Mouse (Mus musculus): ENCODE data around the gene Olfr918. TPM values are rescaled to one million over a fixed set of nuclear protein-coding genes. Genes with fewer than 3 reads are reported as not detected.

Gene Olfr918
- polyA plus RNA-seq, 1 experiment = not detected

DNA sequence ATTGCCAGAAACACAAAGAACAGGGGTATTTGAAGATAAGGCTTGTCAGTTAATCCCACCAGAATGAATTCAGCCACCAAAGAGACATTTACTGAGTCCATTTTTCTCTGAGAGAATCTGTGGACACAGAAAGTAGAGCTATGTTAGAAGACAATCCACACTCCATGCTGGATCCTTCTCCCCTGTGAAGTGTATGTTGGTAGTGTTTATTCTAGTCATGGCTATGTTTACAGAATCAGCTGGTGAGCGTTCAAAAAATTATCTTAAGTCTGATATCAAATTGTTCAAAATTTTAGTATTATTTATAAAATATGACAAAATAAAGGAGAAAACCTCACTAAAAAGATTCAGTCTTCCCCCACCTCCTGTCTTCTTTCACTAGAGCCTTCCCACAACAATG is 8.7 kb downstream of the Olfr918 start, which contains the start of gene Olfr917:
Gene Olfr917 (minus strand): TSS at position 101 of the 400 bp plus-strand sequence.
- Histone ChIP-seq H3K79me2 (ENCODE audit: control insufficient read depth, insufficient read depth) (no peaks in the 10 kb centered on the region), H3K4me2 (ENCODE audit: low read depth) (no peak within 1 kb of the TSS)
- no peak for TF ChIP-seq MYOG (IDR thresholded peaks at IDR 0.05; ENCODE audit: control insufficient read depth in 1 of 3, insufficient read depth in 1 of 3, insufficient read length in 2 of 3, low read depth in 2 of 3)
- no peak for TF ChIP-seq POLR2AphosphoS2 (IDR thresholded peaks at IDR 0.05; ENCODE audit: insufficient read length, low read depth)
- no peak for TF ChIP-seq MYOD1 (IDR thresholded peaks at IDR 0.05; ENCODE audit: control insufficient read depth in 1 of 3, insufficient read length in 2 of 3, low read depth in 2 of 3)
- TF ChIP-seq SRF (IDR thresholded peaks at IDR 0.05; ENCODE audit: control insufficient read depth, insufficient read length, low read depth) = no peak
- no peak for TF ChIP-seq MAX (IDR thresholded peaks at IDR 0.05; ENCODE audit: low read depth)
- no peak for TF ChIP-seq TCF12 (IDR thresholded peaks at IDR 0.05; ENCODE audit: insufficient read depth, poor library complexity, severe bottlenecking)
- TF ChIP-seq REST (IDR thresholded peaks at IDR 0.05; ENCODE audit: insufficient read depth, insufficient read length) = no peak
- no peak for TF ChIP-seq E2F4 (IDR thresholded peaks at IDR 0.05; ENCODE audit: insufficient read depth)
- TF ChIP-seq TCF3 (IDR thresholded peaks at IDR 0.05; ENCODE audit: insufficient read length, low read depth) = no peak
- no peak for TF ChIP-seq USF1 (IDR thresholded peaks at IDR 0.05; ENCODE audit: low read depth)
- no peak for TF ChIP-seq POLR2A (IDR thresholded peaks at IDR 0.05; ENCODE audit: insufficient read length, low read depth)
- no peak for TF ChIP-seq CEBPB (IDR thresholded peaks at IDR 0.05; ENCODE audit: insufficient read depth, poor library complexity, severe bottlenecking)

DNA sequence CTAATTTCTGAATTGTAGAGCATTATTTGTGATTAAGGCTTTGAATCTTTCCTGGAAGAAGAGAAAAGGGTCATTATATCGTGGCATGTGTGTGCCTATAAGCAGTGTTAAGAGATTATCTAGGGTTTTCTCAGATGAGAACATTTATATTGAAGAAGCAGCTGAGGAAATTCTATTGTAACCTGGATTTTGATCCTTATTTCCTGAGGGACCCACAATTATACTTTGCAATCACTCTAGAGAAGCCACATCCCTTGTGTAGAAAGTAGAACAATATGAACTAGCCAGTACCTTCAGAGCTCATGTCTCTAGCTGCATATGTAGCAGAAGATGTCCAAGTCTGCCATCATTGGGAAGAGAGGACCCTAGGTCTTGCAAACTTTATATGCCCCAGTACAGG is 14.6 kb downstream of the Olfr918 start, which contains the start of gene Olfr916:
Gene Olfr916 (minus strand): TSS at position 101 of the 400 bp plus-strand sequence.
- no peak for TF ChIP-seq CEBPB (IDR thresholded peaks at IDR 0.05; ENCODE audit: insufficient read depth, poor library complexity, severe bottlenecking)
- no peak for TF ChIP-seq REST (IDR thresholded peaks at IDR 0.05; ENCODE audit: insufficient read depth, insufficient read length)
- no peak for TF ChIP-seq E2F4 (IDR thresholded peaks at IDR 0.05; ENCODE audit: insufficient read depth)
- TF ChIP-seq TCF12 (IDR thresholded peaks at IDR 0.05; ENCODE audit: insufficient read depth, poor library complexity, severe bottlenecking) = no peak
- TF ChIP-seq POLR2A (IDR thresholded peaks at IDR 0.05; ENCODE audit: insufficient read length, low read depth) = no peak
- TF ChIP-seq TCF3 (IDR thresholded peaks at IDR 0.05; ENCODE audit: insufficient read length, low read depth) = no peak
- TF ChIP-seq POLR2AphosphoS2 (IDR thresholded peaks at IDR 0.05; ENCODE audit: insufficient read length, low read depth) = no peak
- TF ChIP-seq MYOD1 (IDR thresholded peaks at IDR 0.05; ENCODE audit: control insufficient read depth in 1 of 3, insufficient read length in 2 of 3, low read depth in 2 of 3) = no peak
- no peak for TF ChIP-seq MAX (IDR thresholded peaks at IDR 0.05; ENCODE audit: low read depth)
- TF ChIP-seq SRF (IDR thresholded peaks at IDR 0.05; ENCODE audit: control insufficient read depth, insufficient read length, low read depth) = no peak
- TF ChIP-seq MYOG (IDR thresholded peaks at IDR 0.05; ENCODE audit: control insufficient read depth in 1 of 3, insufficient read depth in 1 of 3, insufficient read length in 2 of 3, low read depth in 2 of 3) = no peak
- no peak for TF ChIP-seq USF1 (IDR thresholded peaks at IDR 0.05; ENCODE audit: low read depth)
- Histone ChIP-seq H3K27me3 (ENCODE audit: control insufficient read depth, insufficient read depth, insufficient read length) (no peaks in the 10 kb centered on the region), H3K79me2 (ENCODE audit: control insufficient read depth, insufficient read depth) (no peaks in the 10 kb centered on the region), H3K4me2 (ENCODE audit: low read depth) (no peak within 1 kb of the TSS), H3K4me3 (no peak within 1 kb of the TSS), H3K36me3 (ENCODE audit: control insufficient read depth, insufficient read depth) (no peaks in the 10 kb centered on the region), H3ac (ENCODE audit: control insufficient read depth, insufficient read length) (no peak within 1 kb of the TSS)

More for the DNA sequence above, 8.7 kb downstream of the Olfr918 start, which contains the start of gene Olfr917:
- Histone ChIP-seq H3K36me3 (ENCODE audit: control insufficient read depth, insufficient read depth) (no peaks in the 10 kb centered on the region), H3K27me3 (ENCODE audit: control insufficient read depth, insufficient read depth, insufficient read length) (no peaks in the 10 kb centered on the region), H3K4me3 (no peak within 1 kb of the TSS), H3ac (ENCODE audit: control insufficient read depth, insufficient read length) (no peak within 1 kb of the TSS)

DNA sequence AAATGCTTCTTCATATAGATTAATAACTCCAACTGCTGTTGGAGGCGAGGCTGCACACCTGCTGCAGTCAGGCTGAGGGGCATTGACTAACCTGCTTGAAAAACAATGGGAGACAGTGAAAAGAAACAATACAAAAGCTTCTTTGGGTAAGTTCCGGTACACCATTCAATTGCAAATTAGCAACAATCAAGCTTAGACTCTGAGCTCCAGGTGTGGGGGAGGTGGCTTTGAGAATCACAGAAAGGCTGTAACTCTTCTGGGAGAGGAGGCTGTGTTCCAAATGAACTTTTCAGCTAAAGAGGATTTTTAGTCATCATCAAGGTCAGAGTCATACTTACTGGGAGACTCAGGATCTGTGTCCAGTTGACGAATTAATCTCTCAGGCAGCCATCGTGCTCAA is 42.0 kb downstream of the Olfr918 start:
- no peaks in the 10 kb centered on the region for H3K27me3 ChIP-seq (ENCODE audit: control insufficient read depth, insufficient read depth, insufficient read length)
- H3K4me3 ChIP-seq = no peak overlapping the region
- H3K4me2 ChIP-seq (ENCODE audit: low read depth) = no peak overlapping the region
- H3K36me3 ChIP-seq (ENCODE audit: control insufficient read depth, insufficient read depth) = no peaks in the 10 kb centered on the region
- H3K79me2 ChIP-seq (ENCODE audit: control insufficient read depth, insufficient read depth) = no peaks in the 10 kb centered on the region
- no peak overlapping the region for H3ac ChIP-seq (ENCODE audit: control insufficient read depth, insufficient read length)
- no peak for TF ChIP-seq USF1 (IDR thresholded peaks at IDR 0.05; ENCODE audit: low read depth)
- no peak for TF ChIP-seq POLR2A (IDR thresholded peaks at IDR 0.05; ENCODE audit: insufficient read length, low read depth)
- no peak for TF ChIP-seq MAX (IDR thresholded peaks at IDR 0.05; ENCODE audit: low read depth)
- TF ChIP-seq SRF (IDR thresholded peaks at IDR 0.05; ENCODE audit: control insufficient read depth, insufficient read length, low read depth) = no peak
- no peak for TF ChIP-seq MYOD1 (IDR thresholded peaks at IDR 0.05; ENCODE audit: control insufficient read depth in 1 of 3, insufficient read length in 2 of 3, low read depth in 2 of 3)
- TF ChIP-seq POLR2AphosphoS2 (IDR thresholded peaks at IDR 0.05; ENCODE audit: insufficient read length, low read depth) = no peak
- no peak for TF ChIP-seq E2F4 (IDR thresholded peaks at IDR 0.05; ENCODE audit: insufficient read depth)
- no peak for TF ChIP-seq MYOG (IDR thresholded peaks at IDR 0.05; ENCODE audit: control insufficient read depth in 1 of 3, insufficient read depth in 1 of 3, insufficient read length in 2 of 3, low read depth in 2 of 3)
- TF ChIP-seq REST (IDR thresholded peaks at IDR 0.05; ENCODE audit: insufficient read depth, insufficient read length) = no peak
- TF ChIP-seq TCF3 (IDR thresholded peaks at IDR 0.05; ENCODE audit: insufficient read length, low read depth) = no peak
- TF ChIP-seq CEBPB (IDR thresholded peaks at IDR 0.05; ENCODE audit: insufficient read depth, poor library complexity, severe bottlenecking) = no peak
- no peak for TF ChIP-seq TCF12 (IDR thresholded peaks at IDR 0.05; ENCODE audit: insufficient read depth, poor library complexity, severe bottlenecking)

Other genes starting within 250 kb of the Olfr918 start
- gene Olfr901, start 245.1 kb downstream of the Olfr918 start, polyA plus RNA-seq (2012; fragmentation: generic; extraction: Trizol) = 0.01 TPM
- gene Olfr902, start 226.9 kb downstream of the Olfr918 start, polyA plus RNA-seq (2012; fragmentation: generic; extraction: Trizol) = not detected
- gene Olfr904, start 211.5 kb downstream of the Olfr918 start, polyA plus RNA-seq (2012; fragmentation: generic; extraction: Trizol) = not detected
- not detected for gene Olfr905, start 203.5 kb downstream of the Olfr918 start, polyA plus RNA-seq (2012; fragmentation: generic; extraction: Trizol)
- not detected for gene Olfr906, start 187.5 kb downstream of the Olfr918 start, polyA plus RNA-seq (2012; fragmentation: generic; extraction: Trizol)
- gene Olfr907, start 178.8 kb downstream of the Olfr918 start, polyA plus RNA-seq (2012; fragmentation: generic; extraction: Trizol) = not detected
- gene Olfr911-ps1, start 153.0 kb downstream of the Olfr918 start, polyA plus RNA-seq (2012; fragmentation: generic; extraction: Trizol) = not detected
- gene Olfr910, start 136.8 kb downstream of the Olfr918 start, polyA plus RNA-seq (2012; fragmentation: generic; extraction: Trizol) = not detected
- not detected for gene Olfr912, start 94.4 kb downstream of the Olfr918 start, polyA plus RNA-seq (2012; fragmentation: generic; extraction: Trizol)
- gene Olfr913, start 81.8 kb downstream of the Olfr918 start, polyA plus RNA-seq (2012; fragmentation: generic; extraction: Trizol) = not detected
- gene Olfr914, start 69.5 kb downstream of the Olfr918 start, polyA plus RNA-seq (2012; fragmentation: generic; extraction: Trizol) = not detected
- gene Olfr916, start 14.7 kb downstream of the Olfr918 start, polyA plus RNA-seq (2012; fragmentation: generic; extraction: Trizol) = not detected
- gene Olfr917, start 8.8 kb downstream of the Olfr918 start, polyA plus RNA-seq (2012; fragmentation: generic; extraction: Trizol) = not detected
- not detected for gene Olfr919, start 29.1 kb upstream of the Olfr918 start, polyA plus RNA-seq (2012; fragmentation: generic; extraction: Trizol)
- gene Vwa5a, start 43.7 kb upstream of the Olfr918 start, polyA plus RNA-seq (2012; fragmentation: generic; extraction: Trizol) = 10.3 TPM
- not detected for gene Olfr920, start 77.7 kb upstream of the Olfr918 start, polyA plus RNA-seq (2012; fragmentation: generic; extraction: Trizol)
- gene Olfr921, start 98.5 kb upstream of the Olfr918 start, polyA plus RNA-seq (2012; fragmentation: generic; extraction: Trizol) = not detected
- gene Olfr922, start 140.0 kb upstream of the Olfr918 start, polyA plus RNA-seq (2012; fragmentation: generic; extraction: Trizol) = not detected
- gene Olfr923, start 151.9 kb upstream of the Olfr918 start, polyA plus RNA-seq (2012; fragmentation: generic; extraction: Trizol) = not detected
- gene Olfr924, start 169.8 kb upstream of the Olfr918 start, polyA plus RNA-seq (2012; fragmentation: generic; extraction: Trizol) = not detected
- gene Olfr26, start 180.5 kb upstream of the Olfr918 start, polyA plus RNA-seq (2012; fragmentation: generic; extraction: Trizol) = not detected
- not detected for gene Olfr926, start 202.5 kb upstream of the Olfr918 start, polyA plus RNA-seq (2012; fragmentation: generic; extraction: Trizol)

All from myocyte (in vitro differentiated cells).